Mouse (Mus musculus): ENCODE data around the gene Rsph10b. TPM values are rescaled to one million over a fixed set of nuclear protein-coding genes. Genes with fewer than 3 reads are reported as not detected.

Gene Rsph10b
- polyA plus RNA-seq, 1 experiment from 2014 or later, result 0.39 TPM

DNA sequence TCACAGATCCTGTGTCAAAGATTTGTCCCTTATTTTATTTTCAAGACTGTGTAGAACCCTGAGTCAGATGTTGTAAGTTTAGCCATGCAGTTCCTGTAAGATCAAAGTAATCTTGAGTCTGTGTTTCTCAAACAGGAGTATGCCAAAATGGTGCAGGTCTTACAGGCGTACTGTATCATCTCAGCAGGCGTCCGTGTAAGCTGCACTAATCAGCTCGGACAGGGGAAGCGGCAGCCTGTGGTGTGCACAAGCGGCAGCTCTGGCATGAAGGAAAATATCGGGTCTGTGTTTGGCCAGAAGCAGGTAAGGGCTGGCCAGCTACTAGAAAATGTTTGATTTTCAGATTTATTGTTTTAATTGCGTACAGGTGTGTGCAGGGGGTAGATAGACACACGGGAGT is 16.6 kb upstream of the Rsph10b start:
- H3K9me3 ChIP-seq, result no peaks in the 10 kb centered on the region
- H3K27me3 ChIP-seq (replicated peaks), result no peaks in the 10 kb centered on the region
- H3K27ac ChIP-seq, result no peak overlapping the region
- H3K4me1 ChIP-seq (replicated peaks), result 0 out of 2 replicates have a peak, but pooled peaks cover under 1% of the 10 kb centered on the region
- no peak overlapping the region for H3K4me2 ChIP-seq (replicated peaks)
- no peak for ATAC-seq
- no peak overlapping the region for H3K9ac ChIP-seq
- peaks cover 14% of the 10 kb centered on the region; the same call in 1 of the 2 replicates for H3K36me3 ChIP-seq
- H3K4me3 ChIP-seq (replicated peaks), result no peak overlapping the region
- WGBS, result 94% methylated on average over 9 of the region's 9 CpGs

GRCm38 (mm10) chr5:143917418-143917817 is 15.4 kb upstream of the Rsph10b start:
- Histone ChIP-seq H3K27ac (no peak overlapping the region), H3K9ac (no peak overlapping the region), H3K36me3 (peaks cover 17% of the 10 kb centered on the region; the same call in 1 of the 2 replicates), H3K4me1 (replicated peaks) (no peaks in the 10 kb centered on the region), H3K9me3 (no peaks in the 10 kb centered on the region), H3K4me2 (replicated peaks) (no peak overlapping the region), H3K4me3 (replicated peaks) (no peak overlapping the region), H3K27me3 (replicated peaks) (no peaks in the 10 kb centered on the region)
- peak; percentile 61; the same call in 1 of the 2 replicates for ATAC-seq
- 51% methylated on average over 5 of the region's 5 CpGs for WGBS

GRCm38 (mm10) chr5:143918120-143918519 is 14.7 kb upstream of the Rsph10b start:
- H3K4me1 ChIP-seq (replicated peaks), result no peaks in the 10 kb centered on the region
- ATAC-seq, result no peak
- H3K4me2 ChIP-seq (replicated peaks), result no peak overlapping the region
- H3K4me3 ChIP-seq (replicated peaks), result no peak overlapping the region
- no peaks in the 10 kb centered on the region for H3K27me3 ChIP-seq (replicated peaks)
- 81% methylated on average over 3 of the region's 3 CpGs for WGBS
- H3K9ac ChIP-seq, result no peak overlapping the region
- peaks cover 17% of the 10 kb centered on the region; the same call in 1 of the 2 replicates for H3K36me3 ChIP-seq
- no peak overlapping the region for H3K27ac ChIP-seq
- H3K9me3 ChIP-seq, result no peaks in the 10 kb centered on the region

- 79% methylated on average over 6 of the region's 6 CpGs for WGBS
- Histone ChIP-seq H3K9me3 (no peaks in the 10 kb centered on the region), H3K4me2 (replicated peaks) (no peak overlapping the region), H3K27me3 (replicated peaks) (no peaks in the 10 kb centered on the region), H3K4me1 (replicated peaks) (no peaks in the 10 kb centered on the region), H3K27ac (no peak overlapping the region), H3K36me3 (peaks cover 20% of the 10 kb centered on the region; the same call in 1 of the 2 replicates), H3K4me3 (replicated peaks) (no peak overlapping the region), H3K9ac (no peak overlapping the region)
- peak; percentile 36; the same call in 1 of the 2 replicates for ATAC-seq
Measured at GRCm38 (mm10) chr5:143924781-143925452, 7.9 kb upstream of the Rsph10b start.

GRCm38 (mm10) chr5:143927875-143928274 is 5.0 kb upstream of the Rsph10b start, which contains the start of gene Gm42421:
Gene Gm42421, plus strand, starts transcription at chr5:143928175.
- ATAC-seq, result no peak
- Histone ChIP-seq H3K27me3 (replicated peaks) (no peaks in the 10 kb centered on the region), H3K4me2 (replicated peaks) (no peak within 1 kb of the TSS), H3K9ac (no peak within 1 kb of the TSS), H3K36me3 (peaks cover 24% of the 10 kb centered on the region; the same call in 1 of the 2 replicates), H3K27ac (no peak within 1 kb of the TSS), H3K4me1 (replicated peaks) (0 out of 2 replicates have a peak, but pooled peaks cover 2% of the 10 kb centered on the region), H3K9me3 (no peaks in the 10 kb centered on the region), H3K4me3 (replicated peaks) (no peak within 1 kb of the TSS)
- 94% methylated on average over 8 of the region's 8 CpGs for WGBS

GRCm38 (mm10) chr5:143929291-143929690 is 3.5 kb upstream of the Rsph10b start:
- no peaks in the 10 kb centered on the region for H3K27me3 ChIP-seq (replicated peaks)
- H3K4me2 ChIP-seq (replicated peaks), result no peak overlapping the region
- WGBS, result 88% methylated on average over 4 of the region's 4 CpGs
- no peak overlapping the region for H3K9ac ChIP-seq
- H3K9me3 ChIP-seq, result no peaks in the 10 kb centered on the region
- H3K27ac ChIP-seq, result no peak overlapping the region
- peaks cover 24% of the 10 kb centered on the region; the same call in 1 of the 2 replicates for H3K36me3 ChIP-seq
- H3K4me1 ChIP-seq (replicated peaks), result 0 out of 2 replicates have a peak, but pooled peaks cover 2% of the 10 kb centered on the region
- ATAC-seq, result no peak
- H3K4me3 ChIP-seq (replicated peaks), result no peak overlapping the region

DNA sequence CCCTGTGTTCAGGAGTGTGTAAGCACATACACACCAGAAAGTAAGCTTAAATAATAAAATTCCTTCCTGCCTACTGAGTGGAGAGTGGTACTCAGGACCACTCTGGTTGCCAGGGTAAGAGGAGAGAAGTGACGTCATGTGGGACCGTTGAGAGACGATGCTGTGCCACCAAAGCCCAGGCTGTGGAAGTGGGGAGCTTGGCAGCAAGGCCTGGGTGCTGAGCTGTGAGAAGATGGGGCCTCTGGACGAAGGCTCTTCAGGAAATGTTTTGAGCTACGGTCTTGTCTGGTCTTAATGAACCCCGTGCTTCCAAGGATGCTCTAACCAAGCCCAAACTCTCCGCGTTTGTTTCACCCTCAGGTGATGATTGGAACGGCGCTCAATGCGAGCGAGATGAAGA is 2.2 kb upstream of the Rsph10b start:
- ATAC-seq, result no peak
- 93% methylated on average over 12 of the region's 12 CpGs for WGBS
- H3K4me3 ChIP-seq (replicated peaks), result no peak overlapping the region

GRCm38 (mm10) chr5:143931863-143932580 is 813 bp upstream of the Rsph10b start:
- 66% methylated on average over 6 of the region's 6 CpGs for WGBS
- peak; percentile 86 for ATAC-seq
- peak overlapping the region; percentile 37; the same call in 1 of the 2 replicates for H3K27ac ChIP-seq

More for the DNA sequence above, 2.2 kb upstream of the Rsph10b start:
- Histone ChIP-seq H3K36me3 (peaks cover 19% of the 10 kb centered on the region; the same call in 1 of the 2 replicates), H3K9me3 (no peaks in the 10 kb centered on the region), H3K4me1 (replicated peaks) (0 out of 2 replicates have a peak, but pooled peaks cover 2% of the 10 kb centered on the region), H3K4me2 (replicated peaks) (no peak overlapping the region), H3K9ac (no peak overlapping the region), H3K27ac (no peak overlapping the region), H3K27me3 (replicated peaks) (no peaks in the 10 kb centered on the region)

DNA sequence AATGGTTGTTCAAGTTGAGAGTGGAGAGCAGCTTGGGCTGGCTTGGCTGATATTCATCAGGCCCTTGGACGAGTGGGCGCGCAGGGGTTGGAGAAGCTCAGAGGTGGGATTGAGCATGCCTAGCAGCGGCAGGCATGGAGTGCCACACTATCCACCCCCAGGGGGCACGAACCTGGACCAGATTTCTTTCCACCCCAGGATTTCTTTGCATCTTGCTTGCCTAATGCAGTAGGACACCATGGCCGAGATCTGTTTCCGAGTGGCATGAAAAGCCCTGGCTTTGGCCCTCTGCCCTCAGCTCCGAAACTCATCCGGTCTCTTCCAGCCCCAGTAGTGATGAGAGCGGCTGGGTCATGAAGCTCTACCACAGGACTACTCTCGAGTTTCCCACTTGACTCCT is 579 bp downstream of the Rsph10b start:
- H3K36me3 ChIP-seq, result peaks cover 12% of the 10 kb centered on the region; the same call in 1 of the 2 replicates
- no peaks in the 10 kb centered on the region for H3K27me3 ChIP-seq (replicated peaks)
- H3K4me3 ChIP-seq (replicated peaks), result no peak overlapping the region
- H3K9ac ChIP-seq, result no peak overlapping the region
- ATAC-seq, result no peak
- 0 out of 2 replicates have a peak, but pooled peaks cover 2% of the 10 kb centered on the region for H3K4me1 ChIP-seq (replicated peaks)
- no peak overlapping the region for H3K27ac ChIP-seq
- no peaks in the 10 kb centered on the region for H3K9me3 ChIP-seq
- no peak overlapping the region for H3K4me2 ChIP-seq (replicated peaks)
- WGBS, result 90% methylated on average over 11 of the region's 11 CpGs

More at GRCm38 (mm10) chr5:143931863-143932580, 813 bp upstream of the Rsph10b start:
- H3K9ac ChIP-seq, result no peak overlapping the region
- no peaks in the 10 kb centered on the region for H3K9me3 ChIP-seq
- H3K4me3 ChIP-seq (replicated peaks), result no peak overlapping the region
- no peak overlapping the region for H3K4me2 ChIP-seq (replicated peaks)
- peaks cover 15% of the 10 kb centered on the region; the same call in 1 of the 2 replicates for H3K36me3 ChIP-seq
- no peaks in the 10 kb centered on the region for H3K27me3 ChIP-seq (replicated peaks)
- 0 out of 2 replicates have a peak, but pooled peaks cover 2% of the 10 kb centered on the region for H3K4me1 ChIP-seq (replicated peaks)

DNA sequence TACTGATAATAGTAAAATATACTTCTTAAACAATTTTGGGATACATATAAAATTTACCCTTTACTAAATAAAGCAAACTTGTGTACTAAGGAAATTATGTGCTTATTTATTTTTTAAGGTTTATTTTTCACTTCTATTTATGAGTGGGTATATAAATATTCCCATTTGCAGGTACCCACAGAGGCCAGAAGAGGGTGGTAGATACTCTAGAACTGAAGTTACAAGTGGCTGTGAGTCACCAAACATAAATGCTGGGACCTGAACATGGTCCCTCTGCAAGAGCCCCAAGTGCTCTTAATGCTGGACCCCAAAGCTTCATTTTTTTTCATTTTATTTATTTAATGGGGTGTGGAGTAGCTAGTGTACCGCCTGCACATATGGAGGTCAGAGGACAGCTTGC is 1.0 kb downstream of the Rsph10b start:
- 0 out of 2 replicates have a peak, but pooled peaks cover 2% of the 10 kb centered on the region for H3K4me1 ChIP-seq (replicated peaks)
- H3K9me3 ChIP-seq, result no peaks in the 10 kb centered on the region
- no peak overlapping the region for H3K27ac ChIP-seq
- no peak overlapping the region for H3K4me2 ChIP-seq (replicated peaks)
- 78% methylated on average over 1 of the region's 1 CpGs for WGBS
- H3K36me3 ChIP-seq, result peaks cover 12% of the 10 kb centered on the region; the same call in 1 of the 2 replicates
- H3K4me3 ChIP-seq (replicated peaks), result no peak overlapping the region
- no peak for ATAC-seq
- H3K27me3 ChIP-seq (replicated peaks), result no peaks in the 10 kb centered on the region
- no peak overlapping the region for H3K9ac ChIP-seq

DNA sequence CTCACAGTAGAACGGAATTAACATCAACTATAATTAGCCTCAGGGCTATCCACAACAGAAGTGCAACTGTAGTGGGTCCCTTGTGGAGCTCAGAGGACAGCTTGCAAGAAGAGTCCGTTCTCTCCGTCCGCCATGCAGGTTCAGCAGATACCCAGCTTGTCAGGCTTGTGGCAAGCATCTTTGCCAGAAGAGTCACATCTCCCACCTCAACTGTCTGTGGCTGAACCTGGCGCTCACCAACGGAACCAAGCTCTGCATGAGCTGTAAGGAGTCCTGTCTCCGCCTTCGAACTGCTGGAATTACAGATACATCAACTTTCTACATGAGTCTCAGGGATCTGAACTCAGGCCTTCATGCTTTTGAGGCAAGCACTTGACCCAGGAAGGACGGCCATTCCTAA is 3.3 kb downstream of the Rsph10b start:
- no peak for ATAC-seq
- Histone ChIP-seq H3K36me3 (no peaks in the 10 kb centered on the region), H3K9ac (no peak overlapping the region), H3K9me3 (no peaks in the 10 kb centered on the region), H3K4me2 (replicated peaks) (no peak overlapping the region), H3K27ac (no peak overlapping the region), H3K4me1 (replicated peaks) (0 out of 2 replicates have a peak, but pooled peaks cover 2% of the 10 kb centered on the region), H3K27me3 (replicated peaks) (no peaks in the 10 kb centered on the region), H3K4me3 (replicated peaks) (no peak overlapping the region)
- WGBS, result 85% methylated on average over 9 of the region's 9 CpGs

DNA sequence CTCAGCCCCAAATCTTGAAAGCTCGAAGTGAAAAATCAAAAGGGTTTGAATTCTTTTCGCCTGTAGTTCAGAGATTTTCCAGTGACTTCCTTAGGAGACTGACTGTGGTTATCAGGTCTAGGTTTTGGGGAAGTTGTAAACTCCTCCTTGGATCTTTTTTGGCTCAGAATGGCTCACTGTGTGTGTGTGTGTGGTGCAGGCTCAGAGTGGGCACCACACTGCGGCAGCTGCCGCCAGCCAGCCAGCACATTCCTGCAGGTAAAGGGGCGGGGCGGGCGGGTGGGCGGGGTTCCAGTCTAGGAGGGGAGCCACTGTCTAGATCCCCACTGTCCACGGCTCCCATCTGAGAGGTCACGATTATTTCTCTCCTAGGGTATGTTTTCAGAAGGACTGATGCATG is 8.8 kb downstream of the Rsph10b start:
- Histone ChIP-seq H3K27ac (no peak overlapping the region), H3K36me3 (no peaks in the 10 kb centered on the region), H3K4me1 (replicated peaks) (no peaks in the 10 kb centered on the region), H3K4me3 (replicated peaks) (no peak overlapping the region), H3K9me3 (no peaks in the 10 kb centered on the region), H3K27me3 (replicated peaks) (no peaks in the 10 kb centered on the region), H3K9ac (no peak overlapping the region), H3K4me2 (replicated peaks) (no peak overlapping the region; the same call in 1 of the 2 replicates)
- peak; percentile 67; the same call in 1 of the 2 replicates for ATAC-seq
- WGBS, result 18% methylated on average over 10 of the region's 10 CpGs
